Mouse (Mus musculus) bone marrow macrophage, adult 2 months (primary cell): ENCODE results near the gene Sept11. TPM values are rescaled to one million over a fixed set of nuclear protein-coding genes. Genes with fewer than 3 reads are reported as not detected.
A peak's percentile ranks its signal among the peaks of the same experiment; 100 is the strongest.

Experiments used
- H3K27ac ChIP-seq: 2 replicates; pipeline ENCODE4 v1.5.1; 2012; ENCODE audit warnings: low read depth, low read length; ENCODE audit not compliant: insufficient read depth
- H3K4me1 ChIP-seq: 2 replicates; pipeline ENCODE4 v1.6.1; 2012; ENCODE audit warnings: low read length; ENCODE audit not compliant: control insufficient read depth, insufficient read depth
- H3K4me3 ChIP-seq: 2 replicates; pipeline ENCODE4 v1.5.1; 2012; ENCODE audit warnings: mild to moderate bottlenecking, low read length, moderate library complexity; ENCODE audit not compliant: insufficient read depth
- CTCF ChIP-seq: IDR thresholded peaks from 2 replicates; pipeline ENCODE4 v1.5.1; 2012; ENCODE audit warnings: low read depth, mild to moderate bottlenecking, low read length, moderate library complexity
- POLR2A ChIP-seq: IDR thresholded peaks from 2 replicates; pipeline ENCODE4 v1.6.1; 2012; ENCODE audit warnings: mild to moderate bottlenecking, low read depth, low read length, borderline replicate concordance
- polyA plus RNA-seq: library from polyadenylated mRNA; stranded (reverse); fragments of >200 nt; gene quantifications from 2 replicates; pipeline ENCODE4 v1.2.4, GENCODE M21; 2012; ENCODE audit not compliant: missing spikeins, insufficient read depth, insufficient read length

Sept11 gene
- polyA plus RNA-seq: 23.7 and 24.8 TPM in 2 replicates

GRCm38 (mm10) chr5:93092857-93093622 is at the start of gene Sept11:
TSS of gene Sept11 (plus strand) at chr5:93093437.
- Histone ChIP-seq H3K4me3 (peak within 1 kb of the TSS; percentile 89), H3K27ac (peak within 1 kb of the TSS; percentile 65), H3K4me1 (peaks cover 19% of the 10 kb centered on the region)
- TF ChIP-seq POLR2A (no peak; the same call in 1 of the 2 replicates), CTCF (no peak)

DNA sequence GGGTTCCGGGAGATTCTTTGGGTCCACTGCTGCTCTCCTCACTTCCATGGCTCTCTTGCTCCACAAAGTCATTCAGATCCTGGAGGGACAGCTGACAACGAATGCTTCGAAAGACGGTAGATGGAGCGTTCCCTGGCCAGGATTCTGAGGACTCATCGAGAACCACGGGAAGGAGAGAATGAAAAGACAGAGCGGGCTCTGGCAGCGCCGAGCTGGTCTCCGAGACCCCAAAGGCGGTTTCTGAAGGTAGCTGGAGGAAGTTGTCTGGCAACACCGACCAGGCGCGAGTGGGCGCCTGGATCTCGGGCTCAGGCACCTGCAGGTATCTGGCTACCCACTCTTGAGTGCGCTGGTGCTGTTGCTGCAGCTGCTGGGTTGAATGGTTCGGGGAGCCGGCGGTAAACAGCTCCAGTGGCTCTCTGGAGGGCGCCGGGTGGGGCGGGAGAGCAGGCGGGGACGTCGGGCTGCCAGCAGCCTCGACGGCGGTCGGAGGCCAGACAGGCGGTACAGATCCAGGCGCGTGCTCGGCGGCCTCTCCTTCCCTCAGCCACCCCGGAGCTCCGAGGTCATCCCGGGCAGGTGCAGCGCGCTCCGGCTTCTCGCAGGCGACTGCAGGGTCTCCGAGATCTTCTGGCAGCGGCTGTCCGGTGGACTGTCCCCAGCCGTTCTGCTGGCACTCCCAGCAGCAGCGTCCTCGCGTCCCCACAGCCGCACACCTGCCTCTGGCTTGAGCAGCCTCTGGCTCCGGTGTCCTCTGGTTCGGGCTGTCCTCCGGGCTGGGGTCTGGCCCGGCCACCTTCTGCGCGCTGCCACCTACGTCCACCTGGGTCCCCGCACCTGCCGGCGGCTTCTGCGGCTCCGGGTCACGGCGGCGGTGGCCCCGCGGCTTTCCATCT is 49.3 kb upstream of the Sept11 start:
- Histone ChIP-seq H3K4me3 (peak overlapping the region; percentile 45), H3K27ac (no peak overlapping the region), H3K4me1 (peaks cover 8% of the 10 kb centered on the region)
- TF ChIP-seq POLR2A (no peak), CTCF (no peak)

DNA sequence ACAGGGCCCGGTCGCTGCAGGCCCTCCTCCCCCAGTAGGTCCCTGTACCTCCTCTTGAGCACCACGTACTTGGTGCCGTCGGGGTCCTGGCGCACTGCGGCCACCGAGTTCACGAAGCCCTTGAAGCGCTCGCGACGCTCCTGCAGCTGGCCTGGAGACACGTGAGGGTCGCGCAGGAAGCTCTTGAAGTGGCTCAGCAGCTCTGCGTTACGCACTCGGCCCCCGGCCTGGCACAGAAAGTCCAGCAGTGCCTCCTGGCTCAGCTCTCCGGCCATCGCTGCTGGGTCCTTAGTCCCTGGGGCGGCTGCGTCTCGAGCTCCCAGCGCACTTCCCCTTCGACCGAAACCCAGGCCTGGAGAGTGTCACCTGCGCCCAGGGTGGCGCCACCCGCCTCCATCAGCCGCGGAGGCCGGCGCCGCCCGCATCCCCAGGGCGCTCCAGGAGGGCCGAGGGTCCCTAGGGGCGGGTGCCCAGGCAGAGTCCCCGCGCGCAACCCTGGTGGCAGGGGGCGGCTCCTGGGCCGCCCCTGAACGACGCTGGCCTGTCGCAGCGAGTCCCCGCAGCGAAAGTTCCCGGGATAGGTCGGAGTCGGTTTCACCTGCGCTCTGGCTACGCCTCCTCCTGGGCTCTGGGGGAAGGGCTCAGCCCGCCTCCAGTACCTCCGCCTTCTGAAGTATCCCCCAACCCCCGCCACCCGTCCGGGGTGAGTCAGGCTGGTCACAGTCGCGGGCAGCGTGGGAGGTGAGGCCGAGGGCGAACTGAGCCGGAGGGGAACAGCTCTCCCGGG is 48.5 kb upstream of the Sept11 start, which contains the start of gene Sowahb:
Gene Sowahb, minus strand, starts transcription at position 439 of the 787 bp plus-strand sequence.
- H3K27ac ChIP-seq: no peak within 1 kb of the TSS
- H3K4me3 ChIP-seq: peak within 1 kb of the TSS; percentile 45
- TF ChIP-seq POLR2A (no peak), CTCF (no peak)
- H3K4me1 ChIP-seq: peaks cover 4% of the 10 kb centered on the region

- H3K4me3 ChIP-seq: peak overlapping the region; percentile 45
- H3K27ac ChIP-seq: no peak overlapping the region
Observed at GRCm38 (mm10) chr5:93045371-93045714, 47.9 kb upstream of the Sept11 start.

GRCm38 (mm10) chr5:93046306-93046845 is 46.9 kb upstream of the Sept11 start:
- no peak overlapping the region for H3K4me3 ChIP-seq
- TF ChIP-seq CTCF (no peak), POLR2A (no peak)
- no peaks in the 10 kb centered on the region for H3K4me1 ChIP-seq
- H3K27ac ChIP-seq: no peak overlapping the region

More at GRCm38 (mm10) chr5:93045371-93045714, 47.9 kb upstream of the Sept11 start:
- no peak for TF ChIP-seq POLR2A
- H3K4me1 ChIP-seq: no peaks in the 10 kb centered on the region

- Histone ChIP-seq H3K4me1 (no peaks in the 10 kb centered on the region), H3K4me3 (no peak overlapping the region), H3K27ac (no peak overlapping the region)
- TF ChIP-seq POLR2A (no peak), CTCF (no peak)
Observed at GRCm38 (mm10) chr5:93048481-93049240, 44.6 kb upstream of the Sept11 start.

DNA sequence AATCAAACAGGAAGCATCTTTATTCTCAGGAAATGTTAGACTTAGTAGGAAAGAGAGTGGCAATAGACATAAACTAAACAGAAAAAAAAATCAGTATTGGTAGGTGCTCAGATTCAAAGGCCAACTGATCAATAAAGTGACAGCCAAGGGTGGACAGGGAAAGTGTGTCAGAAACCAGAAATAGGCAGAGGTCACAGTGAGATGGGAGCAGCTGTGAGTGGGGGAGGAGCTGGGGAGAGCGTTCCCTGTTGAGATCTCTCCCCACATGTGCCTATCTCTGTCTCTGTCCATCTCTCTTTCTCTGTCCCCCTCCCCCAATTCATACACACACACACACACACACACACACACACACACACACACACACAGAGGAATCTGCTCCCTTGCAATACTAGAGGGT is 43.3 kb upstream of the Sept11 start:
- no peak overlapping the region for H3K27ac ChIP-seq
- TF ChIP-seq POLR2A (no peak), CTCF (no peak)
- H3K4me3 ChIP-seq: no peak overlapping the region
- no peaks in the 10 kb centered on the region for H3K4me1 ChIP-seq

GRCm38 (mm10) chr5:93051041-93051440 is 42.2 kb upstream of the Sept11 start:
- no peak overlapping the region for H3K4me3 ChIP-seq
- TF ChIP-seq CTCF (no peak), POLR2A (no peak)
- H3K27ac ChIP-seq: no peak overlapping the region
- H3K4me1 ChIP-seq: no peaks in the 10 kb centered on the region
